Mouse (Mus musculus) adrenal gland, postnatal 10 days (tissue): Measurements from ENCODE around the gene Pbld1. TPM values are rescaled to one million over a fixed set of nuclear protein-coding genes. Genes with fewer than 3 reads are reported as not detected.

Experiments used
- DNase-seq: peaks from one replicate; pipeline ENCODE4 v3.0.0; 2021; ENCODE audit warnings: mixed read lengths
- long read RNA-seq, 2 experiments: library from polyadenylated mRNA; stranded (forward); transcript quantifications; one replicate each; pipeline ENCODE4 v2.0.0; 2021
- total RNA-seq, 2 experiments: library from RNA; stranded (reverse); gene quantifications; 2 replicates each; pipeline ENCODE4 v1.2.3; 2021

The Pbld1 gene
- 10 to 100 TPM; 13.0 to 31.0 TPM for total RNA-seq
- long read RNA-seq, experiment 1, transcript Pbld1-202 (9 exons, 2,404 nt): major isoform, 29 of 52 reads
- long read RNA-seq, experiment 1, partial matches to known transcripts: 10 of 52 reads
- long read RNA-seq, experiment 1, other reads (novel, unspliced or antisense): 13 of 52 reads
- long read RNA-seq, experiment 2, transcript Pbld1-202 (9 exons, 2,404 nt): major isoform, 7 of 12 reads
- long read RNA-seq, experiment 2, partial matches to known transcripts: 1 of 12 reads
- long read RNA-seq, experiment 2, other reads (novel, unspliced or antisense): 4 of 12 reads

DNA sequence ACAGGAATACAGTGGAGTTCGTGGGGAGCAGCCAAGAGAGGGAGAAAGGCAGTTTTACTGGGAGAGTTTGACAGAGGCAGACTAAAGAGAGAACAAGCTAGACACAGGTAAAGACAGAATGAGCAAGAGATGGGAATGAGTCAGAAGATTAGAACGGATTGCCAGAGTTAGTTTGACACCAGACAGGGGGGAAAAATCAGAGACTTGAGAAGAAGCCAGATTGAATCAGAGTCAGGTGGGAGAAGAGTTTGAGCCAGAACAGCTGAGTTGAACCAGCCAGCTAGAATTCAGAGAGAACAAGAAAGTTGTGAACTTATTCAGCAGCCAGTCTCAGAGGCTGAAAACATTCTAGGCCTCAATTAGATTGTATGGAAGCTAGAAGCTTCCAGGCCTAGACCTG lies at the start of gene Pbld1:
TSS of gene Pbld1 (plus strand) at position 301 of the 400 bp plus-strand sequence.
- DNase-seq: no peak

DNA sequence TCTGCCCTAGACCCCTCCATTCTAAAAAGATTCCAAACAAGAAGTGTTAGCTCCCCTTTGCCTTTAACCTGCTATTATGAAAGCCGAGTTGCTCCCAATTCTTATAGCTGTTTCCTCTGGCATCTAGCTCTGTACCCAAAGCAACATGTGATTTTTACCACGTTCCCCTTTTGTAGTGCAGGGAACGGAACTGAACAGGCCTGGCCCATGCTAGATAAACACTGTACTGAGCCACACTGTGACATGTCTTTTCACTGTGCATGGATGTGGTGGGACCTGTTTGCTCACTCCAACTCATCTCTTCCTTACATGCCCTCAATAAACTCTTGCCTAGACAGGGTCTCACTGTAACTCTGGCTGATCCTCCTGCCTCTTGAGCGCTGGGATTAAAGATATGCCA lies 49.7 kb upstream of the Pbld1 start:
- DNase-seq: no peak

DNA sequence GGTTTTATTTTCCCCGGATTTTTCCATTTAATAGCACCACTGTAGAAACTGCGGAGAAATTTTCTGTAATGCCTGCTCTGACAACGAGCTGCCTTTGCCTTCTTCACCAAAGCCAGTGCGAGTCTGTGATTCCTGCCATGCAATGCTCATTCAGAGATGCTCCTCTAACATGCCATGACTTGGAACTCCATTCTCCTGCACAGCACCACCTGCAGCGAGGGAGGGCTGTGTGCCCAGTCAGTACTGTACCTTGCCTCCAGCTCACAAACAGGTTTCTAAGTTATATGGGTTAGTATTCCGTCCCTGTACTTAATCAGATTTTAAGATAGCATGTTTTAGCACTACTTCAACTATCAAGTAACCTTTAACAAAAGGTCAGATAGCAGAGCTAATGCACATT lies 48.4 kb upstream of the Pbld1 start:
- no peak for DNase-seq

DNA sequence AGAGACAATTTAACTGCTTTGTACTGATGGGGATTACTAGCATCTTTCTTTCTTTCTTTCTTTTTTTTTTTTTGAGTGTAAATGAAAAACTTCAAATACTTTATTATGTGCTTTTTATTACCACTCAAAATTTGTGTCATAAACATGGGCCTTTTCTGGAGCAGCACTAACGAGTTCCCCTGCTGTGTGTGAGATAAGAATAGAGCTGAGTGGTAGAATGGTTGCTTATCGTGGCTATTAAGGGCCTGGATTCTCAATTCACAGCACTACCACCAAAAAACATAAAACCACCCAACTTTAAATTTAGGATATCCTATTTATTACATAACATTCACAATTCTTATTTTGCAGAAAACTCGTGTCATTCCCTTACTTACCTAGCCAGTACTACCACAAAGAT lies 46.5 kb upstream of the Pbld1 start:
- no peak for DNase-seq

DNA sequence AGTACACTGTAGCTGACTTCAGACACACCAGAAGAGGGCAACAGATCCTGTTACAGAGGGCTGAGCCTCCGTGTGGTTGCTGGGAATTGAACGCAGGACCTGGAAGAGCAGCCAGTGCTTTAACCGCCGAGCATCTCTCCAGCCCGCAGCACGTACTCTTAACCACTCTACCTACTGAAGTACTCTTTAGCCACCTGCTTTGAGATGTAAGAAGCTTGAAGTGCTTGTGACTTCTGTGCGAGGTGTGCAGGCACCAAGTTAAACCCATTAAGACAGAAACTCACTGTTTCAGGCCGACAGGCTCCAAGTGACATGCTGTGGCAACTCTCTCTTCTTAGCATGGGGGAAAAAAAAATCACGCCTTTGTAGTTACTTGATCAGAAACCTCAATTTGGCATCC lies 45.8 kb upstream of the Pbld1 start:
- DNase-seq: no peak

DNA sequence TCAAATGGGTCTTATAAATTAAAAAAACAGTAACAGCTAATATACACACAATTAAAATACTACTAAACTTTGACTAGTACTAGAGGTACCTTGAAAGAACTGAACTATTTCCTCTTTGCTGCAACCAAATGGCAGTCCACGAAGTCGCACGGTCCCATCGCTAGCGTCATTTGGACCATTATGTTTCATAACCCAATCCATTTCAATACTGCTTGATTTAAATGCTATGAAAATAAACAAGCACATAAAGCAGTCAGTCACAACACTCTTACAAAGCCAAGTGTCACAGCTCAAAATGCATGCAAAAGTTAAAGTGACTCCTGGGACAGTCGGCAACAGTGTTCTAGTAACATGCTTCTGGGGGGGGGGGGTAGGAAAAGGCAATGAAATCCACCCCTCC lies 40.7 kb upstream of the Pbld1 start:
- no peak for DNase-seq

DNA sequence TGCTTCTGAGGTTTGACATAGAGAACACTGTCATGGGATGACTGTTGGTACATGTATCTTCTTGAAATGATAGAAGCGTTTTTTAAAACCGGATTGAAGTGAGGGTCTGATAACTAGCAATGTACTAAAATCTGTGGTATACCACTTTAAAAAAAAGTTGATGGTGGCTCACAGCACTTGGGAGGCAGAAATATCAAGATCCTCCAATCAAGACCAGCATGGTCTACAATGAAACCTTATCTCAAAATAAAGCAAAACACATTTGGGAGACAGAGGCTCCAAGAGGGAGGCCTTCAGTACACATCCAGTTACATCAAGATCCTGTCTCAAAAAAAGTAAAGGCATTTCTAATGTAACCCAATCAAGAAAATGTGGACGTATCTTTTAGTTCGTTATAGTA lies 38.3 kb upstream of the Pbld1 start:
- DNase-seq: no peak

DNA sequence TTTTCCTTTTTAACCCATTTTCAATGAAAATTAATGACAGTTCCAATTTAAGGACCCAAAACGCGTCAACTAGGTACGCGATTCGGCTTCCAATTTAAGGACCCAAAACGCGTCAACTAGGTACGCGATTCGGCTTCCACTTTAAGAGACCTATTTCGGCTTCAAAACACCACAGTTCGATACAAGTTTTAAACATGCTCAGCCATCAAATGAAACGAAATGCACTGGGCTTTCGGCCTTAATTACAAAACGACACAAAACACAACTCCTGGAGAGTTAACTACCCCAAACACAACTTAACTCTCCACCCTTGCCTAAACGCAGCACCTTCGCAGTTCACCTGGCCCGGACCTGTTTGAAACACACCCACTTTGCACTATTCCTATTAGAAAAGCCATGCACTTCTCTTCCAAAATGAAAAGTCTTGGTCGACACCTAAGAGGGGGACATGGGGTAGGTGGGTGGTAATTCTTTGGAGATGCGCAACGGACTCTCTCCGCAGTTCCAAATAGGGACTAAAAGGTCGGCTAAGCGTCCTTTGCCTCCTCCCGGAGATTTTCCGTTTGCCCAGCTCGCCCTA lies 37.3 kb upstream of the Pbld1 start:
- DNase-seq: no peak

DNA sequence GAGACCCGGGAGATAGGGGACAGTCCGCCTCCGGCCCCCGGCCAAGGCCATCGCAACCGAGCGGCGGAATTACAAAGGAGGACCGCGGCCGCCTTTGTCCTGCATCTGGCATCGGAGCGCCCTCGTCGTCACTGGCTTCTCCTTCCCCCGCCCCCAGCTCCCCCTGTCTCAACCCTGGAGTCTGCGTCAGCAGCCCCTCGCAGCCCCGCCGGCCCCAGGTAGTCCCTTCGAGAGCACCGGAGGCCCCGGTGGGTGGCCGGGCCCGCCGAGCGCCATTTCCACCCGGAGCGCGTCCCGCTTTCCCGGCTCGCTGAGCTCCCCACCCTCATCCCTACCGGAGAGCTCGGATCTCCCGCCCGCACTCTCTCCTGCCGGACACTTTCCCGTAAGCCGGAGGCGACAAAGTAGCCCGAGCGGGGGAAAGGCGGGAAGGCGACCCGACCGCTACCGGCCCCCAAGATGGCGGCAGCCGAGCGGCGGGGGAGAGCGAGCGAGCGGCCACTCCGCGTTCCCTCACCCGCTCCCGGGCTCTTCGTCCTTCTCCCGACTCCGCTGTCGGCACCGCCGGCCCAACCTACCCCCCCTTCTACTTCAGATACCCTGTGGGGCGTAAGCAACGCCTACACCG lies 36.7 kb upstream of the Pbld1 start:
- DNase-seq: peak; percentile 84

DNA sequence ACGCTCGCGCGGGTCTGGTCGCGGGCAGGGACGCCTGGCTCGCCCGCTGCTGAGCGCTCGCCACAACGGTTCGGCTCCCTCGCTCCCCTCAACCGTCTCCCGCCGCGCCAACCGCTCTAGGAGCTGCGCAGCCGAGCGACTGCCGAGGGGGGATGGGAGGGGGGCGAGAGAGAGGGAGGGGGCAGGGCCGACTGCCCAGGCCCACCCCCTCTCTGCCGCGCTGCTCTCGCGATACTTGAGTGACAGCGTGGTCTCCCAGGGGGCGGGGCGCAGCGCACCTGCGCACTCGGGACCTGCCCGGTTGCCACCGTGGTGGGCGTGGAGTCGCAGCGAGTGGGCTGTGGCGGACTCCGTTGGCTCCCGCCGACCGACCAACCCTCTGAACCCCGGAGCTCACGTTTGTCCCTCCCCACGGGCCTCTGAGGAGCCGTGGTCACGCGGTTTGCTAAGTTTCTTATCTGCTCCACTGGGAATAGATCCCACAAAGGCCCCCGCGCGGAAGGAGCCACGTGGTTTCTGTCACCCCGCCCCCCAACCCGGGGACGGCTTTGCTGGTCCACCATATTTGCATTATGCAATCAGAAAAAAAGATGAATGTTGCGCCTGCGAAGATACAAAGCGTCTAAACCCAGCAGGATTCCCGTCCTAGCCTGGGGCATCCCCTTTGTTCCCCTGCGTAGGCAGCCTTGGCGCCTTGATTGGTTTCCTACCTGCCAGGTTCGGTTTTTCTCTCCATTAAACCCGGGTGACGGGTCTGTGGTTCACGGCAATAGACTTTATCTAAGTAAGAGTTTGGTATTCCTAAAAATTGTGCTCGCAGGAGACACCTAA lies 36.0 kb upstream of the Pbld1 start, which contains the start of the genes Hnrnph3 and Pbld2:
TSS of gene Hnrnph3 (minus strand) at position 469 of the 831 bp plus-strand sequence.
TSS of gene Pbld2 (plus strand) at position 567 of the 831 bp plus-strand sequence.
- DNase-seq: peak; percentile 99

DNA sequence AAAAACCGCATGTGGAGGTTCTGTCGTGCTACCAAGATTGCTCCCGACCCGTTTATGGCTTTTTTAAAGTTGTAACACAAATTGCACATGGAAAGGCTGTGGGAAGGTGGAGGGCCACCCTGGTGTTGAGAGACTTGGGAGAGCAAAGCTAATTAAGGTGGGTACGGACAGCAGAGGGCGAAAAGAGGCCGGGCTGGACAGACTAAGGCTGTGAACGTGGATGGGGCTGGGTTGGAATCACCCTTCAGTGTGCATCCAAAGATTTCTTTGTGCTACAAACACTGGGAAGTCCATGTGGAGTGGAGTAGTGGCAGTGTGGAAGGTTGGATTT lies 35.4 kb upstream of the Pbld1 start:
- peak; percentile 74 for DNase-seq

DNA sequence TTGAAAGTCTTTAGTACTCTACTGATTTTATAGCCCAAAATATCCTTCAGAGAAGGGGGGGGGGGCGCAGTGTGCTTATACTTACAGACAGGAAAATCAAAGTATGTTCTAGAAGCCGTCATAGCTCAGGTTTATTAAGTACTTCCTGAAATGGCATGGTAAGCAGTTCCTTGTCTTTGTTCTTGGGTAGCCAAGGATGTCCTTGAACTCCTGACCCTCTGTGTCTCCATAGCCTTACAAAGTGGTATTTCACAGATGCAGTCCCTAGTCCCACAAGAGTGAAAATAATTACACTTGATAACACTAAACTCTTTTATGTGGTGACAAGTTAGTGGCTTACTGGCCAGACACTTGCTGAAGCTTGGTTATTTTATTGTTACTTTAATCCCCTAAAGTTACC lies 34.9 kb upstream of the Pbld1 start:
- no peak for DNase-seq

DNA sequence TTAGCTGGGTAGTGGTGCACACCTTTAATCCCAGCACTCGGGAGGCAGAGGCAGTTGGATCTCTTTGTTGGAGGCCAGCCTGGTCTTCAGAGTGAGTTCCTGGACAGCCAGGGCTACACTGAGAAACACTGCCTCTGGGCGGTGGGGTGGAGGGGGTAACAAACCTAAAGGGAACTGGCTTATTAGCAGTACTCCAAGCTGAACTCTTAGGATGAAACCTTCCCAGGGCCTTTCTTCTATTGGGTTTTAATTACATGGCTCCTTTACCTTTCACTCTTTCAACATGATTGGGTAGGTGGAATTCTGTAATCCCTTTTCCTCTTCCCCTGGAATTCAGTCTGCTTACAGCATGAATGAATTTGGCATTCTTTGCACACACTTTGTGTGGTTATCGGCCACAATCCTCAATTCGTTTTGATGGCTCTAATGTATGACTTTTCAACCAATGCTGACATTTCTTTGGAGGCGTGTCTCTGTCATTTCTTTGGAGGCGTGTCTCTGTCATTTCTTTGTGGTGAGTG lies 34.4 kb upstream of the Pbld1 start:
- DNase-seq: no peak

DNA sequence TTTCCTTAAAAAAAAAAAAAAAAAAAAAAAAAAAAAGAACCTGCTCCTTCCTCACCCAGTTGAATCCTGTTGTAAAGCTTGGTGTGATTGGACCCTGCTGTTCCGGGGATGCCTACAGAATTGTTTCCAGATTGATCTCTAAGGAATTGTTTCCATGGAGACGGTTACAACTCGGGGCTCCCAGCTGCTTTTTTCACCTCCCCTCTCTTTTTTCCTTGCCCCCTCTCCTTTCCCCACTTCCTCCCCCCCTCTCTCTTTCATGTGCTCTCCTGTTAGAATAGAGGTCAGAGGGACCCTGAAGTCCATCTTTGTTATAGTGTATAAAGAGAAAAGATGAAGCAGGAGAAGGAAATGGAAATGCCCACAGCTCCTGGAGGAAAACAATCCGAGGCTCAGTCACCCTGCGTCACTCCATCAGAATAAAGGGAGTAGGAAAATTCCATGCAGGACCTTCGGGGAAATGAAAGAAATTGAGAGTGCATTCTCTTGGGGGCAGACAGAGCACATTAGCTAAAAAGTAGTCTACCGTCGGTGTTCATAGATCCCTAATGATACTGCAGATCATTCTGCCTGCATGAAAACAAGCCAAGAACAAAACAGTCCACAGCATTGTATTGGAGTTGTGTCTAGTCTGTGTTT lies 33.7 kb upstream of the Pbld1 start:
- no peak for DNase-seq

DNA sequence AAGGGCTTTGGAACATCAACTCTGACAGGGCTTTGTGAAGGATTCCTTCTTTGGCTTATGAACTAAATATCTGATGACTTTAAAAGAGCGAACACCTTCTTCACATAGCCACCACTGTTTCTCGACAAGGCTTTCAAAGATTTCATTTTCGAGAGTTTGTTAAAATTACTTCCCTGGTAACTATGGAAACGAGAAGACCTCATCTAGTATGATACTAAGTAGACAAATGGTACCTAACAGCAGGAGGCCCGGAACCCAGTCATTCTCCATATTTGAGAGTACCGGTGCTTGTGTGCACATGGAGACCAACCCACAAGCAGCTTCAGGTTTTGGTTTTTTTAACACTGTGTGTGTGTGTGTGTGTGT lies 33.2 kb upstream of the Pbld1 start:
- DNase-seq: no peak

DNA sequence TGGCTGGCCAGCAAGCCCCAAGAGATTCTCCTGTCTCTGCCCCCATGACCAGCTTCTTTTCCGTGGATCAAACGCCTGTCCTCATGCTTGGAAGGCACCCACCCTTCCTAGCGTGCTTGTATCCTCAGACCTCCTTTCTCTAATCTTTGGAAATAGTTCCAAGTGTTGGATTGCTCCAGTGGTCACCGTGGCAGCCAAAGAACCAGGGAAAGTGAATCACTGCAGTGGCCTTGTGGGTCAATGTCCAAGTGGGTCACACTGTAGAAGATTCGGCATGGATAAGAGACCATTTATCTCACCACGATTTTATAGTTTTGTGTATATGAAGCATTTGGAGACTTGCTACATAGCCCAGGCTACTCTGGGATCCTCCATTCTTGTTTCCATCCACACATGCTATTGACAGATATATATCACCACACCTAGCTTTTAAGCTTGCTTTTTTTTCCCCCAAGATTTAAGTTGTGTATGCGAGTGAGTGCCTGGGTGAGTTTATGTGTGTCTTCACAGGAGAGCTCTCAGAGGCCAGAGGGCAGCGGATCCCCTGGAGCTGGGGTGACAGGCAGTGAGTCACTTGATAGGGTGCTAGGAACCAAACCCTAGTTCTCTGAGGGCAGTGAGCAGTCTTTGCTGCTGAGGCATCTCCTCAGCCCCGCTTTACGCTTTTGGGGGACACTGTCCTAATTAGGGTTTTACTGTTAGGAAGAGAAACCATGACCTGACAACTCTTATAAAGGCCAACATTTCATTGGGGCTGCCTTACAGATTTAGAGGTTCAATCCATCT lies 32.4 kb upstream of the Pbld1 start:
- peak; percentile 41 for DNase-seq

DNA sequence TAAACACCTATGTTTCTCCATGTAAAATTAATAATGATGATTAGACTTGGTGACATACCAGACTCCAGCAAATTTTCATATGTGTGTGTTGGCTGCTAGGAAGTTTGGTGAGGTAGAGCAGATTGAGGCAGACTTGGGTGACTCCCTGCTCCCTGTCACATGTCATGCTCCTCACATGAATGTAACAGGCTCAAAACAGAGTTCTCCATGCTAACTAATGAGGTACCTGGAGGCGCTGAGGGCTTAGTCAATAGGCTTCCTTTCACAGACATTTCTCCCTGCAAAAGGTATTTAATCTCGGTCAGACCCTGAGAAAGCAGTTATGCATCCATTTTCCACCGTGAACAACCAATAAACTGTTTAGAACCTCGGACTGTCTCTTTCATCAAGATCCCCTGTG lies 31.6 kb upstream of the Pbld1 start:
- no peak for DNase-seq

DNA sequence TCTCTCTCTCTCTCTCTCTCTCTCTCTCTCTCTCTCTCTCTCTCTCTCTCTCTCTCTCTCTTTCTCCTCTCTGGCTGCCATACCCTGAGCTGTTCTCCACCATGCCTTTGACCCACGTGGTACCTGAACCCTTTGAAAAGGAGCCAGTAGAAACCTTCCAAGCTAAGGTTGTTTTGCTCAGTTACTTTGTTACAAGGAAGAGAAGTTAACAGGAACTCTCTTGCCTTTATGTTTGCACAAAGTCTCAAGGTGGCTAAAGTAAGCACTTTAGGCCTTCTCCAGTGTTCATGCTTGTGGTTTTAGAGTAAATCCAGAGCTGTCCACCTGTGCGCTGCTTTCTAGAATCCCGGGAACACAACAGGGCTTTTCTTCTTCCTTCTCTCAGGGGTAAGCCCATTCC lies 27.7 kb upstream of the Pbld1 start:
- no peak for DNase-seq

DNA sequence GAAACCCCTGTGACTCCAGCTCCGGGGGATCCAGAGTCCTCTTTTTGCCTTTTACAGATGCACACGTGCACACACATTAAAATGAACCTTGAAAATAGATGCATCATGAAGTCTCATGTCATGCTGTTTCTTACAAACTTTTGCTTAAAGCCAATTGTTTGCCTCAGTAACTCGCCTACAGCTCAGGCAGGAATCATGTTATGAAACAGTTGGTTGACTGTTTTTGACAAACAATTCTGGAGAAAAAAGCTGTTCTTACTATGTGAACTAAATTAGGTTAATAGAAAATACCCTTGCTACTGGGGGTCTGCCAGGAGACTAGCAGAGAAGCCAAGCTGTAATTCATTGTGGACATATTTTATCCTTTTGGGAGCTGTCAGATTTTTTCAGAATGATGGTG lies 27.0 kb upstream of the Pbld1 start:
- no peak for DNase-seq

DNA sequence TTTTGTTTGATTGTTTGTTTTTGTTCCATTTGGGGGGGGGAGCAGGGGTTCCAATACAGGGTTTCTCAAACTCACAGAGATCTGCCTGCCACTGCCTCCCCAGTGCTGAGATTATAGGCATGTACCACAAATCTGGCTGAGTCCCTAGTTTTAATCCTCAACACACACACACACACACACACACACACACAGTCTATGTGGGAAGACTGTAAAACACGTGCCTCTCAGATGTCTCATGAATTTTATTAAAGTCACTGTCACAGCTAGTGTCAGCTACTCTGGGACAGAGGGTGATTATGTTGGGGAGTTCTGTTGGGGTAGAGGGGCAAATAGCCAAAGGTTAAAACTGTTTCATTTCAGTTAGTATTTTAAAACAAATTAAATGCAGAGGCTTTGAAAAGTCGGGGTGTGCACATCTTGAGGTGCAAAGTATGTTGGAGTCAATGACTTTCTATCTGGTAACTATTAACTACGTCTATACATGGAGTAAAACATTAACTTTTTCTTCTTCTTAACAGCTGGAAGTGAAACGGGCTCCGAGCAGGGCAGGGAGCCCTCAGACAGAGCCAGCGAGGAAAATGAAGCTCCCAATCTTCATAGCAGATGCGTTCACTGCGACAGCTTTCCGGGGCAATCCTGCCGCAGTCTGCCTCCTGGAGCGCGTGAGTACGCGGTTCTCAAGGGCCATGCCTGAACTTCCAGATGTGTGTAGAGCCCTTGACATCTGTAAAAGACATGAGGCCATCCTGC lies 21.2 kb upstream of the Pbld1 start:
- DNase-seq: no peak
